Mouse (Mus musculus) gastrocnemius, postnatal 36 days (tissue): ENCODE data around the gene Nfasc. TPM values are rescaled to one million over a fixed set of nuclear protein-coding genes. Genes with fewer than 3 reads are reported as not detected.

ENCODE experiments used
- DNase-seq, 2 experiments: peaks; one replicate each; pipeline ENCODE4 v3.0.0; 2022
- intact Hi-C: fragments of 180-260 bp; cut with DNase I; formaldehyde crosslinking; loops from one replicate; pipeline ENCODE4 v1.15.1; 2025
- total RNA-seq, 2 experiments: library from RNA; stranded (reverse); gene quantifications; 2 replicates each; pipeline ENCODE4 v1.2.3; 2021

Gene Nfasc
- total RNA-seq, 2 experiments from 2014 or later: 0.23 to 0.74 TPM

- intact Hi-C loops: loop anchor here (1.0 kb wide), 1 partner anchor 69 kb away; no protein-coding TSS in a partner anchor
- DNase-seq: peak; percentile 29 to 35
These were observed 147.0 kb downstream of the Nfasc start for GRCm38 (mm10) chr1:132594587-132594986.

- no peak for DNase-seq
- intact Hi-C loops: no loop called here
These were observed 149.5 kb downstream of the Nfasc start for GRCm38 (mm10) chr1:132592145-132592544.

GRCm38 (mm10) chr1:132591399-132591930, 150.1 kb downstream of the Nfasc start:
- DNase-seq: no peak
- intact Hi-C loops: no loop called here

- DNase-seq: no peak
- intact Hi-C loops: no loop called here
These were observed 154.9 kb downstream of the Nfasc start for GRCm38 (mm10) chr1:132586679-132587201.

- intact Hi-C loops: no loop called here
- no peak for DNase-seq
These were observed 156.2 kb downstream of the Nfasc start for GRCm38 (mm10) chr1:132585376-132585775.

GRCm38 (mm10) chr1:132582998-132583604, 158.5 kb downstream of the Nfasc start:
- intact Hi-C loops: no loop called here
- DNase-seq: no peak

- no peak for DNase-seq
- intact Hi-C loops: no loop called here
These were observed 159.5 kb downstream of the Nfasc start for GRCm38 (mm10) chr1:132581845-132582839.

- intact Hi-C loops: no loop called here
- DNase-seq: no peak
These were observed 161.5 kb downstream of the Nfasc start for GRCm38 (mm10) chr1:132580063-132580462.

GRCm38 (mm10) chr1:132576845-132577244, 164.8 kb downstream of the Nfasc start:
- intact Hi-C loops: no loop called here
- DNase-seq: no peak

- intact Hi-C loops: no loop called here
- DNase-seq: no peak
These were observed 168.7 kb downstream of the Nfasc start for GRCm38 (mm10) chr1:132572851-132573250.

GRCm38 (mm10) chr1:132571613-132572012, 170.0 kb downstream of the Nfasc start:
- intact Hi-C loops: no loop called here
- no peak for DNase-seq

- DNase-seq: no peak
- intact Hi-C loops: no loop called here
These were observed 170.7 kb downstream of the Nfasc start for GRCm38 (mm10) chr1:132570906-132571305.

GRCm38 (mm10) chr1:132570068-132570780, 171.4 kb downstream of the Nfasc start:
- intact Hi-C loops: no loop called here
- DNase-seq: no peak

- no peak for DNase-seq
- intact Hi-C loops: no loop called here
These were observed 172.1 kb downstream of the Nfasc start for GRCm38 (mm10) chr1:132569516-132569915.

- no peak for DNase-seq
- intact Hi-C loops: no loop called here
These were observed 174.1 kb downstream of the Nfasc start for GRCm38 (mm10) chr1:132567336-132568125.

GRCm38 (mm10) chr1:132565766-132566165, 175.8 kb downstream of the Nfasc start:
- intact Hi-C loops: no loop called here
- DNase-seq: no peak

- DNase-seq: no peak
- intact Hi-C loops: no loop called here
These were observed 176.7 kb downstream of the Nfasc start for GRCm38 (mm10) chr1:132564946-132565345.

- no peak for DNase-seq
- intact Hi-C loops: no loop called here
These were observed 179.2 kb downstream of the Nfasc start for GRCm38 (mm10) chr1:132562337-132562795.

- no peak for DNase-seq
- intact Hi-C loops: no loop called here
These were observed 180.5 kb downstream of the Nfasc start for GRCm38 (mm10) chr1:132560907-132561700.
